Mouse (Mus musculus): ENCODE results near the gene Clec12b. TPM values are rescaled to one million over a fixed set of nuclear protein-coding genes. Genes with fewer than 3 reads are reported as not detected.
"Not testable (repeated sequence)": the region's sequence is repeated elsewhere in the genome, so short reads cannot be mapped to it uniquely, and the experiment has no call there.

Clec12b gene
- polyA plus RNA-seq, 2 experiments from 2014 or later: not detected

- peak; percentile 85 for ATAC-seq
These were observed 19.7 kb downstream of the Clec12b start for GRCm38 (mm10) chr6:129365959-129366359.

- no peak for ATAC-seq
These were observed 21.7 kb downstream of the Clec12b start for GRCm38 (mm10) chr6:129363942-129364341.

- ATAC-seq: no peak
These were observed 26.2 kb downstream of the Clec12b start for GRCm38 (mm10) chr6:129359515-129359914.

GRCm38 (mm10) chr6:129356430-129356829 lies 29.2 kb downstream of the Clec12b start:
- ATAC-seq: no peak

- no peak for ATAC-seq
These were observed 29.9 kb downstream of the Clec12b start for GRCm38 (mm10) chr6:129355774-129356173.

GRCm38 (mm10) chr6:129351091-129351490 lies 34.6 kb downstream of the Clec12b start:
- no peak for ATAC-seq

- no peak for ATAC-seq
These were observed 35.9 kb downstream of the Clec12b start for GRCm38 (mm10) chr6:129349524-129350352.

GRCm38 (mm10) chr6:129344408-129344807 lies 41.3 kb downstream of the Clec12b start:
- no peak for ATAC-seq

- not testable (repeated sequence) for ATAC-seq
These were observed 43.3 kb downstream of the Clec12b start, which contains the start of gene Clec12a for GRCm38 (mm10) chr6:129342391-129342790. Gene Clec12a (plus strand): TSS chr6:129342691.

GRCm38 (mm10) chr6:129337751-129338150 lies 47.9 kb downstream of the Clec12b start:
- ATAC-seq: no peak

GRCm38 (mm10) chr6:129333674-129334078 lies 52.0 kb downstream of the Clec12b start:
- ATAC-seq: peak; percentile 100

GRCm38 (mm10) chr6:129331610-129332009 lies 54.1 kb downstream of the Clec12b start, which contains the start of gene 4922502D21Rik:
Gene 4922502D21Rik (minus strand): TSS chr6:129331796.
- ATAC-seq: no peak

- ATAC-seq: no peak
These were observed 59.0 kb downstream of the Clec12b start for GRCm38 (mm10) chr6:129326568-129327150.

GRCm38 (mm10) chr6:129326016-129326415 lies 59.7 kb downstream of the Clec12b start:
- ATAC-seq: no peak

Other genes starting within 250 kb of the Clec12b start
- 10 to 100 TPM; 22.9 to 25.2 TPM for gene Clec2d, start 205.3 kb downstream of the Clec12b start, polyA plus RNA-seq (2017; shearing (Covaris generic))
- gene Cd69, start 110.4 kb downstream of the Clec12b start, polyA plus RNA-seq (2017; shearing (Covaris generic)): 100 to 1,000 TPM; 233 to 245 TPM
- not detected for gene 4922502D21Rik, start 54.1 kb downstream of the Clec12b start, polyA plus RNA-seq (2017; shearing (Covaris generic))
- under 1 TPM; 0.44 to 0.61 TPM for gene Clec12a, start 43.2 kb downstream of the Clec12b start, polyA plus RNA-seq (2017; shearing (Covaris generic))
- gene Clec1b, start 11.4 kb upstream of the Clec12b start, polyA plus RNA-seq (2017; shearing (Covaris generic)): under 1 TPM in 1 of 2 experiments, not detected in 1; 0.71 TPM
- gene Clec9a, start 23.0 kb upstream of the Clec12b start, polyA plus RNA-seq (2017; shearing (Covaris generic)): not detected
- gene Clec1a, start 66.1 kb upstream of the Clec12b start, polyA plus RNA-seq (2017; shearing (Covaris generic)): not detected
- gene Olr1, start 121.3 kb upstream of the Clec12b start, polyA plus RNA-seq (2017; shearing (Covaris generic)): under 1 TPM in 1 of 2 experiments, not detected in 1; 0.12 TPM
- gene Tmem52b, start 126.7 kb upstream of the Clec12b start, polyA plus RNA-seq (2017; shearing (Covaris generic)): not detected
- 1 to 10 TPM; 4.5 to 8.8 TPM for gene Gabarapl1, start 147.3 kb upstream of the Clec12b start, polyA plus RNA-seq (2017; shearing (Covaris generic))
- not detected for gene Klre1, start 192.0 kb upstream of the Clec12b start, polyA plus RNA-seq (2017; shearing (Covaris generic))
- under 1 TPM in 1 of 2 experiments, not detected in 1; 0.70 TPM for gene Klrd1, start 205.9 kb upstream of the Clec12b start, polyA plus RNA-seq (2017; shearing (Covaris generic))
- 1 to 10 TPM in 1 of 2 experiments, under 1 TPM in 1; 0.41 to 1.2 TPM for gene Klrk1, start 238.0 kb upstream of the Clec12b start, polyA plus RNA-seq (2017; shearing (Covaris generic))

Measured in activated CD4-positive, CD25-positive, alpha-beta regulatory T cell, adult 4 months (primary cell).